Mouse (Mus musculus) monocyte, adult 5-6 weeks (primary cell): Measurements from ENCODE around the gene Mien1. TPM values are rescaled to one million over a fixed set of nuclear protein-coding genes. Genes with fewer than 3 reads are reported as not detected.

Experiments used
- ATAC-seq: fragments of 153-309, 156-312 bp; replicated peaks from 2 replicates; pipeline ENCODE4 v1.8.0; 2017; ENCODE audit warnings: mild to moderate bottlenecking; ENCODE audit not compliant: low TSS enrichment, insufficient number of reproducible peaks, severe bottlenecking, poor library complexity, low FRiP score
- total RNA-seq: library from RNA; stranded (forward); fragments of 200-1000, 200-491, 200-594 nt; gene quantifications from 3 replicates; pipeline ENCODE4 v1.2.3, GENCODE M21; 2017

Mien1 gene
- total RNA-seq, 1 experiment from 2014 or later = 75.9 TPM

GRCm38 (mm10) chr11:98397946-98398345 is 40.8 kb downstream of the Mien1 start:
- no peak for ATAC-seq

GRCm38 (mm10) chr11:98395041-98395440 is 43.8 kb downstream of the Mien1 start:
- no peak for ATAC-seq

- ATAC-seq = no peak
These were observed 44.5 kb downstream of the Mien1 start for GRCm38 (mm10) chr11:98394301-98394700.

- ATAC-seq = no peak
These were observed 45.5 kb downstream of the Mien1 start for GRCm38 (mm10) chr11:98393317-98393716.

GRCm38 (mm10) chr11:98392645-98393044 is 46.1 kb downstream of the Mien1 start:
- no peak for ATAC-seq

GRCm38 (mm10) chr11:98392034-98392433 is 46.8 kb downstream of the Mien1 start:
- ATAC-seq = no peak

GRCm38 (mm10) chr11:98390141-98390540 is 48.6 kb downstream of the Mien1 start:
- no peak for ATAC-seq

- no peak for ATAC-seq
These were observed 49.5 kb downstream of the Mien1 start for GRCm38 (mm10) chr11:98389221-98389780.

- ATAC-seq = no peak
These were observed 50.5 kb downstream of the Mien1 start for GRCm38 (mm10) chr11:98388282-98388681.

Other genes starting within 250 kb of the Mien1 start
- 23.7 to 46.9 TPM (median 25.9 TPM) in 3 replicates for gene Med1, start 245.7 kb downstream of the Mien1 start, total RNA-seq
- gene Cdk12, start 235.9 kb downstream of the Mien1 start, total RNA-seq = 54.4 to 102 TPM (median 56.3 TPM) in 3 replicates
- not detected in 3 replicates for gene Neurod2, start 109.3 kb downstream of the Mien1 start, total RNA-seq
- gene Ppp1r1b, start 90.6 kb downstream of the Mien1 start, total RNA-seq = not detected in 3 replicates
- gene Stard3, start 80.6 kb downstream of the Mien1 start, total RNA-seq = 29.2 to 57.7 TPM (median 50.9 TPM) in 3 replicates
- gene Tcap, start 55.2 kb downstream of the Mien1 start, total RNA-seq = 1.6 TPM in 1 of 3 replicates, not detected in the others
- not detected in 3 replicates for gene Pnmt, start 52.5 kb downstream of the Mien1 start, total RNA-seq
- gene Pgap3, start 38.5 kb downstream of the Mien1 start, total RNA-seq = 2.3 to 6.1 TPM (median 4.6 TPM) in 3 replicates
- gene Erbb2, start 26.5 kb downstream of the Mien1 start, total RNA-seq = 0.57 TPM in 1 of 3 replicates, not detected in the others
- gene Grb7, start 7.4 kb upstream of the Mien1 start, total RNA-seq = 0.76 TPM in 1 of 3 replicates, not detected in the others
- gene Ikzf3, start 107.0 kb upstream of the Mien1 start, total RNA-seq = 82.2 to 248 TPM (median 102 TPM) in 3 replicates
- gene Zpbp2, start 112.1 kb upstream of the Mien1 start, total RNA-seq = 1.0 to 3.5 TPM (median 2.2 TPM) in 3 replicates
- 10.6 to 34.4 TPM (median 16.6 TPM) in 3 replicates for gene Ormdl3, start 148.4 kb upstream of the Mien1 start, total RNA-seq
- not detected in 3 replicates for gene Lrrc3c, start 159.3 kb upstream of the Mien1 start, total RNA-seq
- 0.43 to 1.6 TPM in 2 of 3 replicates, not detected in the other for gene Gm12355, start 186.7 kb upstream of the Mien1 start, total RNA-seq
- not detected in 3 replicates for gene Gsdma3, start 187.4 kb upstream of the Mien1 start, total RNA-seq
- gene Gsdma2, start 207.8 kb upstream of the Mien1 start, total RNA-seq = not detected in 3 replicates
- not detected in 3 replicates for gene Gsdma, start 225.4 kb upstream of the Mien1 start, total RNA-seq
- gene Psmd3, start 243.6 kb upstream of the Mien1 start, total RNA-seq = 37.4 to 50.9 TPM (median 37.8 TPM) in 3 replicates